8 mouse cellular contexts compared by ENCODE assay signal in genomic region chr4:3230908-3231684, GRCm38 (mm10). TPM values are rescaled to one million over a fixed set of nuclear protein-coding genes. Genes with fewer than 3 reads are reported as not detected.
DNase-seq lines count a peak whose midpoint lies in the region; ATAC-seq lines count a peak whose summit lies in the region.
"Had no signal": no experiment of that assay in that cellular context is flagged by ENCODE, and none has a peak within 500 bp of the region (broad histone marks: within the 10 kb centered on the region; RNA-seq: fewer than 3 reads in every experiment).

No protein-coding gene starts in this region.

- H3K4me1 ChIP-seq in forebrain, embryonic 13.5 days: no peaks in the 10 kb centered on the region
- H3K4me1 ChIP-seq in limb, embryonic 11.5 days (ENCODE audit: control insufficient read depth, insufficient read depth, low read length): no peaks in the 10 kb centered on the region
- H3K4me1 ChIP-seq in midbrain, embryonic 10.5 days: peaks cover 6% of the 10 kb centered on the region; the same call in 1 of the 2 replicates

- H3K9ac ChIP-seq in forebrain, embryonic 13.5 days: no peak overlapping the region
- H3K9ac ChIP-seq in limb, embryonic 11.5 days (ENCODE audit: low read length): no peak overlapping the region

- H3K27ac ChIP-seq in forebrain, embryonic 13.5 days: no peak overlapping the region
- H3K27ac ChIP-seq in limb, embryonic 11.5 days (replicated peaks; ENCODE audit: low read depth, low read length): no peak overlapping the region
- H3K27ac ChIP-seq in midbrain, embryonic 10.5 days (replicated peaks): no peak overlapping the region

- H3K27me3 ChIP-seq in forebrain, embryonic 13.5 days: peaks cover 3% of the 10 kb centered on the region; the same call in 1 of the 2 replicates
- H3K27me3 ChIP-seq in limb, embryonic 11.5 days (ENCODE audit: control insufficient read depth, insufficient read depth, low read length): no peaks in the 10 kb centered on the region
- H3K27me3 ChIP-seq in midbrain, embryonic 10.5 days (ENCODE audit: low read depth, poor library complexity, severe bottlenecking): peaks cover 7% of the 10 kb centered on the region; the same call in 1 of the 2 replicates

- H3K36me3 ChIP-seq in forebrain, embryonic 13.5 days (ENCODE audit: poor library complexity, severe bottlenecking): no peaks in the 10 kb centered on the region
- H3K36me3 ChIP-seq in limb, embryonic 11.5 days (ENCODE audit: control insufficient read depth, insufficient read depth, low read length): 0 out of 2 replicates have a peak, but pooled peaks cover 3% of the 10 kb centered on the region
- H3K36me3 ChIP-seq in midbrain, embryonic 10.5 days: no peaks in the 10 kb centered on the region

- 9% methylated on average over 28 of the region's 48 CpGs for WGBS in forebrain, embryonic 13.5 days
- WGBS in limb, embryonic 11.5 days: 7% methylated on average over 30 of the region's 48 CpGs
- 5% methylated on average over 44 of the region's 48 CpGs for WGBS in midbrain, embryonic 10.5 days

- H3K4me3 ChIP-seq in forebrain, embryonic 13.5 days: peak overlapping the region; percentile 24
- H3K4me3 ChIP-seq in limb, embryonic 11.5 days (ENCODE audit: low read depth, low read length): peak overlapping the region; percentile 31
- H3K4me3 ChIP-seq in midbrain, embryonic 10.5 days: peak overlapping the region; percentile 53

- ATAC-seq in forebrain, embryonic 13.5 days: no peak
- ATAC-seq in hematopoietic stem cell, adult 5-6 weeks (replicated peaks in 1 of 2; ENCODE audit: insufficient read depth in 1 of 2, low FRiP score in 2 of 2, low TSS enrichment in 1 of 2, low read depth in 1 of 2, poor library complexity in 2 of 2, severe bottlenecking in 2 of 2): peak; percentile 33; a peak in 1 of 4 replicates
- no peak for ATAC-seq in limb, embryonic 11.5 days (ENCODE audit: insufficient number of reproducible peaks, low FRiP score, low TSS enrichment, low read depth)

- H3K4me2 ChIP-seq in forebrain, embryonic 13.5 days: peak overlapping the region; percentile 54
- peak overlapping the region; percentile 52 for H3K4me2 ChIP-seq in limb, embryonic 11.5 days (ENCODE audit: low read depth, severe bottlenecking)

- peak; percentile 84 to 85 for DNase-seq in adrenal gland, postnatal 36 days
- peak; percentile 53 for DNase-seq in limb, embryonic 11.5 days (ENCODE audit: low spot score)
- DNase-seq in midbrain, embryonic 10.5 days (ENCODE audit: low spot score): no peak
- peak; percentile 61 to 81 for DNase-seq in urinary bladder, postnatal 4 days (ENCODE audit: low spot score in 2 of 2)
- no peak for DNase-seq in cerebellum, adult 11-12 months

- H3K9me3 ChIP-seq in forebrain, embryonic 13.5 days (replicated peaks): peaks cover 38% of the 10 kb centered on the region
- H3K9me3 ChIP-seq in limb, embryonic 11.5 days (ENCODE audit: control insufficient read depth, low read length): peaks cover 26% of the 10 kb centered on the region
- H3K9me3 ChIP-seq in midbrain, embryonic 10.5 days (replicated peaks): peaks cover 58% of the 10 kb centered on the region

RNA-seq across cellular contexts. Expression of gene Vmn1r3, which starts 45.9 kb away (rescaled TPM):
- total RNA-seq in adrenal gland, postnatal 36 days (2021): under 1 TPM in 1 of 2 experiments, not detected in 1; 0.40 TPM
- not detected in 2 replicates for polyA plus RNA-seq in forebrain, embryonic 13.5 days (2015; fragmentation: Nextera tagmentation; extraction: Ambion mirVana)
- total RNA-seq in hematopoietic stem cell, adult 5-6 weeks (2017): not detected in 2 replicates
- polyA plus RNA-seq in limb, embryonic 11.5 days (2014; fragmentation: Nextera tagmentation; extraction: Ambion mirVana): not detected in 2 replicates
- polyA plus RNA-seq in midbrain, embryonic 10.5 days (2016; fragmentation: Nextera tagmentation; extraction: Ambion mirVana): not detected in 2 replicates
- polyA plus RNA-seq: cortical plate, adult 2 months had no signal

Comparison
In these comparisons a context has a peak if more than half of its experiments do, and no peak if none do; other contexts are left out.
1. DNase-seq: peak in adrenal gland, postnatal 36 days (2 of 2), limb, embryonic 11.5 days (single experiment) and urinary bladder, postnatal 4 days (2 of 2); none in midbrain, embryonic 10.5 days (single experiment) and cerebellum, adult 11-12 months (single experiment).
2. ATAC-seq: peak in hematopoietic stem cell, adult 5-6 weeks (2 of 2); none in forebrain, embryonic 13.5 days (single experiment) and limb, embryonic 11.5 days (single experiment).
3. Peak in every context shown above with its lines, with median percentiles within 50 percentile points of each other: H3K4me3 ChIP-seq.